Mouse (Mus musculus) megakaryocyte, embryonic 14.5 days (primary cell): ENCODE measurements at regions not wholly inside any gene's neighbourhood (a gene's known extent, or its start where the extent isn't known, plus 50 kb on each side); places are given as distances from the start of the nearest gene placed in this dataset.

ENCODE experiments used
- FLI1 ChIP-seq: IDR thresholded peaks from 2 replicates; pipeline ENCODE4 v1.6.1; 2012; ENCODE audit warnings: low read length, inconsistent platforms, mixed read lengths
- GATA1 ChIP-seq: IDR thresholded peaks from 3 replicates; pipeline ENCODE4 v1.6.1; 2012; ENCODE audit warnings: mixed read lengths, low read length, inconsistent platforms, borderline replicate concordance

GRCm38 (mm10) chr13:52041467-52042421 is 195.3 kb downstream of the Gadd45g start:
- TF ChIP-seq GATA1 (no peak), FLI1 (no peak)
